Comparison of ENCODE assay signal across 9 mouse cellular contexts in the genomic region with DNA sequence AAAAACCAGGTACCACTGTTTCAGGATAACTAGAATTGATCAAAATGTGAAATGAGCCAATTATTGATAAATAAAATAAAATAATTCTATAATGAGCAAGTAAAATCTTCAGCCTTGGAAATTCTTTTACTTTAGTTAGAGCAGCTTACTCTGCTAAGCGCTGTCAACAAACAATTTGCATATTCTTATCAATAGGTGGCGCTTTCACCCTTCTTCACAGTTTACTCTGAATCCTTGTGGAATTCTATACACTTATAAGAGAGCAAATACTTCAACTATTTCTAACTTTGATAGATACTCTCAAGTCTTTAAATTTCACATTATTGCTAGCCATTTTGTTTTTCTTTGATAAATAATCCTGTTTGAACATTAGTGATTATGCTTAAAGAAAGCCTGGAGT.
A peak's percentile ranks its signal among the peaks of the same experiment; 100 is the strongest.
DNase-seq lines count a peak whose midpoint lies in the region; ATAC-seq and TF ChIP-seq lines count a peak whose summit lies in the region.
"Had no signal": no experiment of that assay in that cellular context is flagged by ENCODE, and none has a peak within 500 bp of the region (broad histone marks: within the 10 kb centered on the region; RNA-seq: fewer than 3 reads in every experiment).

No protein-coding gene starts in this region.

- POLR2A ChIA-PET in Patski (lab: Charles Lee): no interaction called here

- no peaks in the 10 kb centered on the region for H3K9me3 ChIP-seq in hindbrain, embryonic 14.5 days (ENCODE audit: control insufficient read depth, low read length)
- no peaks in the 10 kb centered on the region for H3K9me3 ChIP-seq in hindbrain, embryonic 10.5 days
- H3K9me3 ChIP-seq: limb, embryonic 12.5 days had no signal

- H3K4me1 ChIP-seq in hindbrain, embryonic 14.5 days (replicated peaks; ENCODE audit: control insufficient read depth, insufficient read depth, low read length): no peaks in the 10 kb centered on the region
- no peaks in the 10 kb centered on the region for H3K4me1 ChIP-seq in hindbrain, embryonic 10.5 days (replicated peaks)
- H3K4me1 ChIP-seq: limb, embryonic 12.5 days had no signal

- H3K9ac ChIP-seq in hindbrain, embryonic 14.5 days: no peak overlapping the region
- H3K9ac ChIP-seq: limb, embryonic 12.5 days had no signal

- CTCF ChIA-PET in Patski (lab: Charles Lee): interaction anchor here (2.0 kb wide), 1 partner anchor 10 kb away, joined by 5 read pairs; no protein-coding TSS in a partner anchor

- in situ Hi-C loops in Patski (cut with MboI; ENCODE audit: low pct_unique_long_range_greater_than_20kb): loop anchor here (10.0 to 25.0 kb wide), 2 partner anchors 843 to 1681 kb away; no protein-coding TSS in a partner anchor

- no peak overlapping the region for H3K4me3 ChIP-seq in hindbrain, embryonic 14.5 days (replicated peaks; ENCODE audit: low read length)
- H3K4me3 ChIP-seq in hindbrain, embryonic 10.5 days: no peak overlapping the region
- H3K4me3 ChIP-seq: limb, embryonic 12.5 days had no signal

- H3K36me3 ChIP-seq in hindbrain, embryonic 14.5 days (replicated peaks; ENCODE audit: control insufficient read depth, insufficient read depth): no peaks in the 10 kb centered on the region
- H3K36me3 ChIP-seq in hindbrain, embryonic 10.5 days: no peaks in the 10 kb centered on the region
- H3K36me3 ChIP-seq: limb, embryonic 12.5 days had no signal

- peak; percentile 38 for TF ChIP-seq CTCF in Patski (IDR thresholded peaks at IDR 0.05)

- WGBS in hindbrain, embryonic 14.5 days: 9% methylated on average over 2 of the region's 2 CpGs
- 9% methylated on average over 2 of the region's 2 CpGs for WGBS in hindbrain, embryonic 10.5 days

- no peak overlapping the region for H3K4me2 ChIP-seq in hindbrain, embryonic 14.5 days (replicated peaks)
- H3K4me2 ChIP-seq: limb, embryonic 12.5 days had no signal

- ATAC-seq in hindbrain, embryonic 14.5 days (ENCODE audit: low FRiP score): peak; percentile 83; the same call in 1 of the 2 replicates
- no peak for ATAC-seq in Patski
- no peak for ATAC-seq in monocyte, adult 5-6 weeks (replicated peaks; ENCODE audit: insufficient number of reproducible peaks, low FRiP score, low TSS enrichment, poor library complexity, severe bottlenecking)

- H3K27ac ChIP-seq in hindbrain, embryonic 14.5 days: no peak overlapping the region
- no peak overlapping the region for H3K27ac ChIP-seq in hindbrain, embryonic 10.5 days
- H3K27ac ChIP-seq: limb, embryonic 12.5 days had no signal

- H3K27me3 ChIP-seq in hindbrain, embryonic 14.5 days (ENCODE audit: control insufficient read depth, insufficient read depth, low read length): no peaks in the 10 kb centered on the region
- no peaks in the 10 kb centered on the region for H3K27me3 ChIP-seq in hindbrain, embryonic 10.5 days (ENCODE audit: insufficient read depth, poor library complexity, severe bottlenecking)
- H3K27me3 ChIP-seq in Patski: peaks cover 4% of the 10 kb centered on the region
- H3K27me3 ChIP-seq: limb, embryonic 12.5 days had no signal

- peak; percentile 84 for DNase-seq in hindbrain, embryonic 14.5 days (ENCODE audit: low spot score)
- no peak for DNase-seq in hindbrain, embryonic 10.5 days (ENCODE audit: low spot score)
- peak; percentile 67 for DNase-seq in 3T3-L1 (ENCODE audit: low read depth, low spot score)
- no peak for DNase-seq in Patski (ENCODE audit: low read depth, low spot score)
- peak; percentile 12 for DNase-seq in kidney, postnatal 14 days
- DNase-seq in thymus, adult 18-20 months: no peak
- no peak for DNase-seq in adrenal gland, adult 8-10 months

Comparison
In these comparisons a context has a peak if more than half of its experiments do, and no peak if none do; other contexts are left out.
1. DNase-seq: peak in hindbrain, embryonic 14.5 days (single experiment), 3T3-L1 (single experiment) and kidney, postnatal 14 days (single experiment); none in hindbrain, embryonic 10.5 days (single experiment), Patski (single experiment), thymus, adult 18-20 months (0 of 2) and adrenal gland, adult 8-10 months (single experiment).